Mouse (Mus musculus) C2C12 (cell line): ENCODE results near the gene Defb48.
A peak's percentile ranks its signal among the peaks of the same experiment; 100 is the strongest.

ENCODE experiments used
- CEBPB ChIP-seq: IDR thresholded peaks from one replicate; pipeline ENCODE4 v1.6.1; 2011; ENCODE audit warnings: low read depth, mild to moderate bottlenecking, control low read depth, moderate library complexity
- CTCF ChIP-seq: IDR thresholded peaks from one replicate; pipeline ENCODE4 v1.5.1; 2011; ENCODE audit not compliant: control insufficient read depth, insufficient read depth, insufficient read length
- FOSL1 ChIP-seq: IDR thresholded peaks from one replicate; pipeline ENCODE4 v1.8.0; 2011; ENCODE audit warnings: mild to moderate bottlenecking, low read length; ENCODE audit not compliant: poor library complexity, insufficient read depth, severe bottlenecking
- MAX ChIP-seq: IDR thresholded peaks from one replicate; pipeline ENCODE4 v1.6.1; 2011; ENCODE audit warnings: mild to moderate bottlenecking, control low read depth
- MYOD1 ChIP-seq: IDR thresholded peaks from one replicate; pipeline ENCODE4 v1.6.1; 2011; ENCODE audit warnings: low read depth; ENCODE audit not compliant: control insufficient read depth, insufficient read length
- MYOG ChIP-seq: IDR thresholded peaks from one replicate; pipeline ENCODE4 v1.6.1; 2011; ENCODE audit not compliant: control insufficient read depth, insufficient read length; ENCODE audit errors: extremely low read depth

DNA sequence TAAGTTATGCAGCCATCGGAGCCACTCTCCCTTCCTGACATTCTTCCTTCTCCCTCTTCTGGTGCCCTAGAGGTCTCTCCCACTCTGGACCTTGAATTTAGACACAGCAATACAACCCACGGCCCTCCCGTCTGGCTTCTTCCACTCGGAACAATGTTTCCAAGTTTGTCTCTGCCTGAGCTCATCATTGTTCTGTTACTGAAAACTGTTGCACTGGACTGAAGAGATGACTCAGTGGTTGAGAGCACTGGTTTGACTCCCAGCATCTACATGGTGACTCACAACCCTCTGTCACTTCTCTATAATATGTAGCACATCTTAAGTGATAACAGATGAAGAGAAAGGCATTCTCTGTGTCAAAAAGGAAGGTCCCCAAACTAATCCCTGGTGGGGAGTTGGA, 30.4 kb upstream of the Defb48 start:
- no peak for TF ChIP-seq CTCF
- no peak for TF ChIP-seq MAX
- no peak for TF ChIP-seq MYOD1
- TF ChIP-seq CEBPB, result no peak
- no peak for TF ChIP-seq MYOG
- peak; percentile 64 for TF ChIP-seq FOSL1
